Mouse (Mus musculus) midbrain, embryonic 16.5 days (tissue): ENCODE results near the gene Gm5150. TPM values are rescaled to one million over a fixed set of nuclear protein-coding genes. Genes with fewer than 3 reads are reported as not detected.
"Not testable (repeated sequence)": the region's sequence is repeated elsewhere in the genome, so short reads cannot be mapped to it uniquely, and the experiment has no call there.

Source experiments
- ATAC-seq: fragments of 200-750 bp; cut with Nextera tagmentation; 2 replicates; pipeline ENCODE4 v1.8.0; 2017; ENCODE audit warnings: moderate TSS enrichment
- H3K27ac ChIP-seq: fragments of 300-500 bp; sonication (generic); 2 replicates; pipeline ENCODE4 v1.5.1; 2014; ENCODE audit warnings: mild to moderate bottlenecking, low read length, mixed read lengths
- H3K27me3 ChIP-seq: fragments of 300-500 bp; sonication (generic); 2 replicates; pipeline ENCODE4 v1.6.1; 2014; ENCODE audit warnings: low read depth, low read length, mixed read lengths; ENCODE audit not compliant: control insufficient read depth, insufficient read depth
- H3K36me3 ChIP-seq: fragments of 300-500 bp; sonication (generic); 2 replicates; pipeline ENCODE4 v1.6.1; 2014; ENCODE audit warnings: mild to moderate bottlenecking, low read length, moderate library complexity, mixed read lengths; ENCODE audit not compliant: control insufficient read depth, insufficient read depth
- H3K4me1 ChIP-seq: fragments of 300-500 bp; sonication (generic); 2 replicates; pipeline ENCODE4 v1.6.1; 2014; ENCODE audit warnings: mild to moderate bottlenecking, low read length, mixed read lengths; ENCODE audit not compliant: control insufficient read depth, insufficient read depth
- H3K4me2 ChIP-seq: fragments of 300-500 bp; sonication (generic); 2 replicates; pipeline ENCODE4 v1.6.1; 2014; ENCODE audit warnings: mild to moderate bottlenecking, low read length, mixed read lengths
- H3K4me3 ChIP-seq: fragments of 300-500 bp; sonication (generic); 2 replicates; pipeline ENCODE4 v1.5.1; 2014; ENCODE audit warnings: low read depth, mild to moderate bottlenecking, low read length, moderate library complexity, mixed read lengths
- H3K9ac ChIP-seq: fragments of 300-500 bp; sonication (generic); 2 replicates; pipeline ENCODE4 v1.6.1; 2014; ENCODE audit warnings: low read depth, low read length, mixed read lengths
- H3K9me3 ChIP-seq: fragments of 300-500 bp; sonication (generic); replicated peaks from 2 replicates; pipeline ENCODE4 v1.6.1; 2014; ENCODE audit warnings: mild to moderate bottlenecking, low read length, mixed read lengths; ENCODE audit not compliant: control insufficient read depth, poor library complexity, severe bottlenecking
- WGBS: fragments of 180-500 bp; shearing (Covaris S2); extraction: QIAGEN DNeasy Blood & Tissue Kit; methylation state at CpG from one replicate; pipeline ENCODE4 v1.1.7; 2014; 5-methylcytosine and 5-hydroxymethylcytosine counted together
- polyA plus RNA-seq: library from polyadenylated mRNA; unstranded; fragments of >200 nt; fragmentation: Nextera tagmentation; extraction: Ambion mirVana; gene quantifications from 2 replicates; pipeline ENCODE4 v1.2.1, GENCODE M21; 2015

Gm5150 gene
- not detected in 2 replicates for polyA plus RNA-seq

GRCm38 (mm10) chr3:16006215-16006614, at the start of gene Gm5150:
Gm5150 (minus strand) TSS chr3:16006437.
- no peak within 1 kb of the TSS for H3K4me3 ChIP-seq
- H3K4me1 ChIP-seq: no peaks in the 10 kb centered on the region
- H3K27ac ChIP-seq: no peak within 1 kb of the TSS
- no peak within 1 kb of the TSS for H3K4me2 ChIP-seq
- 89% methylated on average over 2 of the region's 2 CpGs for WGBS
- no peak for ATAC-seq
- no peaks in the 10 kb centered on the region for H3K27me3 ChIP-seq
- H3K9me3 ChIP-seq: no peaks in the 10 kb centered on the region
- no peaks in the 10 kb centered on the region for H3K36me3 ChIP-seq
- H3K9ac ChIP-seq: no peak within 1 kb of the TSS

- not testable (repeated sequence) for H3K4me3 ChIP-seq, H3K36me3 ChIP-seq, H3K4me1 ChIP-seq, H3K4me2 ChIP-seq, ATAC-seq, H3K9ac ChIP-seq, H3K9me3 ChIP-seq, H3K27me3 ChIP-seq, H3K27ac ChIP-seq
- WGBS: 82% methylated on average over 20 of the region's 20 CpGs
These were observed 45.5 kb upstream of the Gm5150 start for GRCm38 (mm10) chr3:16051736-16052135.

- H3K9ac ChIP-seq: no peak overlapping the region
- H3K9me3 ChIP-seq: no peaks in the 10 kb centered on the region
- no peak for ATAC-seq
- no peaks in the 10 kb centered on the region for H3K4me1 ChIP-seq
- WGBS: 67% methylated on average over 4 of the region's 4 CpGs
- no peak overlapping the region for H3K27ac ChIP-seq
- H3K27me3 ChIP-seq: no peaks in the 10 kb centered on the region
- no peak overlapping the region for H3K4me3 ChIP-seq
- H3K4me2 ChIP-seq: no peak overlapping the region
- H3K36me3 ChIP-seq: no peaks in the 10 kb centered on the region
These were observed 41.1 kb upstream of the Gm5150 start for GRCm38 (mm10) chr3:16047288-16047687.

- H3K27me3 ChIP-seq: no peaks in the 10 kb centered on the region
- H3K4me2 ChIP-seq: no peak overlapping the region
- H3K9ac ChIP-seq: no peak overlapping the region
- 10% methylated on average over 1 of the region's 1 CpGs for WGBS
- no peaks in the 10 kb centered on the region for H3K36me3 ChIP-seq
- no peak overlapping the region for H3K27ac ChIP-seq
- ATAC-seq: peak; percentile 75; the same call in 1 of the 2 replicates
- no peaks in the 10 kb centered on the region for H3K4me1 ChIP-seq
- H3K4me3 ChIP-seq: no peak overlapping the region
- H3K9me3 ChIP-seq: no peaks in the 10 kb centered on the region
These were observed 37.1 kb upstream of the Gm5150 start for GRCm38 (mm10) chr3:16043315-16043714.

GRCm38 (mm10) chr3:16024988-16025387, 18.8 kb upstream of the Gm5150 start:
- H3K9me3 ChIP-seq, H3K4me3 ChIP-seq, H3K27ac ChIP-seq, H3K9ac ChIP-seq, H3K36me3 ChIP-seq, H3K27me3 ChIP-seq, H3K4me1 ChIP-seq: not testable (repeated sequence)
- peak overlapping the region; percentile 26 for H3K4me2 ChIP-seq
- peak; percentile 21; the same call in 1 of the 2 replicates for ATAC-seq
- 3% methylated on average over 4 of the region's 6 CpGs for WGBS

- WGBS: 55% methylated on average over 1 of the region's 1 CpGs
- ATAC-seq: no peak
These were observed 16.0 kb upstream of the Gm5150 start for GRCm38 (mm10) chr3:16022214-16022613.

GRCm38 (mm10) chr3:16014456-16014855, 8.2 kb upstream of the Gm5150 start:
- H3K36me3 ChIP-seq, H3K9ac ChIP-seq, H3K4me3 ChIP-seq, H3K27me3 ChIP-seq, H3K9me3 ChIP-seq, H3K27ac ChIP-seq, ATAC-seq, H3K4me1 ChIP-seq, H3K4me2 ChIP-seq: not testable (repeated sequence)
- 92% methylated on average over 2 of the region's 2 CpGs for WGBS

More at GRCm38 (mm10) chr3:16022214-16022613, 16.0 kb upstream of the Gm5150 start:
- Histone ChIP-seq H3K27me3 (no peaks in the 10 kb centered on the region), H3K27ac (no peak overlapping the region), H3K4me1 (no peaks in the 10 kb centered on the region), H3K36me3 (no peaks in the 10 kb centered on the region), H3K4me2 (no peak overlapping the region), H3K4me3 (no peak overlapping the region), H3K9me3 (no peaks in the 10 kb centered on the region), H3K9ac (no peak overlapping the region)

- no peaks in the 10 kb centered on the region for H3K9me3 ChIP-seq
- H3K27me3 ChIP-seq: no peaks in the 10 kb centered on the region
- no peak overlapping the region for H3K9ac ChIP-seq
- H3K4me1 ChIP-seq: no peaks in the 10 kb centered on the region
- H3K36me3 ChIP-seq: no peaks in the 10 kb centered on the region
- H3K4me3 ChIP-seq: no peak overlapping the region
- H3K27ac ChIP-seq: no peak overlapping the region
- 83% methylated on average over 1 of the region's 1 CpGs for WGBS
- no peak for ATAC-seq
- no peak overlapping the region for H3K4me2 ChIP-seq
These were observed 1.6 kb upstream of the Gm5150 start for GRCm38 (mm10) chr3:16007827-16008226.

- Histone ChIP-seq H3K4me3 (no peak overlapping the region), H3K27me3 (no peaks in the 10 kb centered on the region), H3K9me3 (no peaks in the 10 kb centered on the region), H3K4me2 (no peak overlapping the region), H3K27ac (no peak overlapping the region), H3K9ac (no peak overlapping the region), H3K4me1 (no peaks in the 10 kb centered on the region), H3K36me3 (no peaks in the 10 kb centered on the region)
- WGBS: 82% methylated on average over 3 of the region's 3 CpGs
- ATAC-seq: no peak
These were observed 2.2 kb downstream of the Gm5150 start for GRCm38 (mm10) chr3:16003890-16004633.
